Mouse (Mus musculus): ENCODE data around the gene Troap.

- TF ChIP-seq HCFC1 (IDR thresholded peaks at IDR 0.05; ENCODE audit: borderline replicate concordance, insufficient read depth, low read length) (no peak), CHD2 (IDR thresholded peaks at IDR 0.05; ENCODE audit: low read depth, low read length) (no peak), ZNF384 (IDR thresholded peaks at IDR 0.05; ENCODE audit: low read depth, low read length) (no peak)
Observed at GRCm38 (mm10) chr15:99030585-99031387, 43.6 kb upstream of the Troap start.

All from ES-E14 (cell line).